Mouse (Mus musculus) liver, embryonic 14.5 days (tissue): ENCODE data around the gene Pde9a.

Experiments used
- CTCF ChIP-seq: IDR thresholded peaks from 2 replicates; pipeline ENCODE4 v1.5.1; 2016; ENCODE audit warnings: antibody characterized with exemption, low read depth, control low read depth
- EP300 ChIP-seq: IDR thresholded peaks from 2 replicates; pipeline ENCODE4 v1.6.1; 2016; ENCODE audit warnings: antibody characterized with exemption, low read depth

- TF ChIP-seq CTCF (no peak), EP300 (no peak)
Observed at GRCm38 (mm10) chr17:31448519-31448918, 62.5 kb downstream of the Pde9a start.
